ENCODE assay signal across 25 mouse cellular contexts in genomic region chr3:139048701-139049622, GRCm38 (mm10). TPM values are rescaled to one million over a fixed set of nuclear protein-coding genes. Genes with fewer than 3 reads are reported as not detected.
DNase-seq lines count a peak whose midpoint lies in the region; ATAC-seq lines count a peak whose summit lies in the region.
"Had no signal": no experiment of that assay in that cellular context is flagged by ENCODE, and none has a peak within 500 bp of the region (broad histone marks: within the 10 kb centered on the region; RNA-seq: fewer than 3 reads in every experiment).

No protein-coding gene starts in this region.

- peaks cover 13% of the 10 kb centered on the region for H3K4me1 ChIP-seq in liver, embryonic 12.5 days
- H3K4me1 ChIP-seq: embryonic facial prominence, embryonic 13.5 days; forebrain, embryonic 12.5 days; heart, embryonic 15.5 days; hindbrain, embryonic 10.5 days had no signal

- H3K36me3 ChIP-seq in liver, embryonic 12.5 days = peaks cover 19% of the 10 kb centered on the region

- 74% methylated on average over 12 of the region's 12 CpGs for WGBS in liver, embryonic 12.5 days (ENCODE audit: insufficient replicate concordance)

- H3K9ac ChIP-seq in liver, embryonic 12.5 days = no peak overlapping the region
- H3K9ac ChIP-seq: embryonic facial prominence, embryonic 13.5 days; forebrain, embryonic 12.5 days; heart, embryonic 15.5 days; hindbrain, embryonic 14.5 days had no signal

- peak; percentile 72; the same call in 1 of the 2 replicates for ATAC-seq in frontal cortex, adult (ENCODE audit: low TSS enrichment)
- peak; percentile 41 for ATAC-seq in activated CD4-positive, CD25-positive, alpha-beta regulatory T cell, adult 4 months
- peak; percentile 68 to 79 for ATAC-seq in hematopoietic stem cell, adult 5-6 weeks (replicated peaks in 1 of 2; ENCODE audit: insufficient read depth in 1 of 2, low FRiP score in 2 of 2, low TSS enrichment in 1 of 2, low read depth in 1 of 2, poor library complexity in 2 of 2, severe bottlenecking in 2 of 2)
- ATAC-seq in megakaryocyte progenitor cell, adult 5-6 weeks (replicated peaks; ENCODE audit: poor library complexity) = peak; percentile 20; the same call in 1 of the 2 replicates
- no peak for ATAC-seq in liver, embryonic 12.5 days
- ATAC-seq: forebrain, embryonic 16.5 days; Patski had no signal

- H3K4me3 ChIP-seq in liver, embryonic 12.5 days = no peak overlapping the region
- H3K4me3 ChIP-seq: embryonic facial prominence, embryonic 13.5 days; forebrain, embryonic 12.5 days; gastrocnemius, adult 2 months; heart, embryonic 15.5 days; hindbrain, embryonic 10.5 days had no signal

- H3K27ac ChIP-seq in liver, embryonic 12.5 days = no peak overlapping the region
- H3K27ac ChIP-seq: embryonic facial prominence, embryonic 13.5 days; forebrain, embryonic 12.5 days; gastrocnemius, adult 2 months; heart, embryonic 15.5 days; hindbrain, embryonic 10.5 days; hindbrain, embryonic 14.5 days had no signal

- no peaks in the 10 kb centered on the region for H3K9me3 ChIP-seq in liver, embryonic 12.5 days (replicated peaks)
- H3K9me3 ChIP-seq: embryonic facial prominence, embryonic 13.5 days; forebrain, embryonic 12.5 days; heart, embryonic 15.5 days; hindbrain, embryonic 10.5 days had no signal

- no peaks in the 10 kb centered on the region for H3K27me3 ChIP-seq in liver, embryonic 12.5 days (replicated peaks)
- H3K27me3 ChIP-seq: CH12.LX; embryonic facial prominence, embryonic 13.5 days; forebrain, embryonic 12.5 days; heart, embryonic 15.5 days; Patski had no signal

- H3K4me2 ChIP-seq in liver, embryonic 12.5 days = no peak overlapping the region
- H3K4me2 ChIP-seq: embryonic facial prominence, embryonic 13.5 days; forebrain, embryonic 12.5 days; heart, embryonic 11.5 days; heart, embryonic 15.5 days; hindbrain, embryonic 14.5 days had no signal

- DNase-seq in frontal cortex, postnatal 36 days (ENCODE audit: low spot score in 2 of 2) = no peak
- DNase-seq in ovary, postnatal 10 days (ENCODE audit: low spot score) = no peak
- no peak for DNase-seq in T-cell, adult 2 months (ENCODE audit: low spot score)
- DNase-seq: adrenal gland, postnatal 10 days; cerebellum, adult 18-20 months; cerebellum, adult 9-11 months; cerebellum, postnatal 36 days; gastrocnemius, adult 2 months; gastrocnemius, postnatal 25 days; heart, adult 11 months; heart, postnatal 14 days had no signal

RNA-seq across cellular contexts. Expression of gene Rap1gds1, which starts 26.0 kb away (rescaled TPM):
- 10 to 100 TPM; 72.4 to 73.6 TPM for polyA plus RNA-seq in activated CD4-positive, CD25-positive, alpha-beta regulatory T cell, adult 4 months (2017; shearing (Covaris generic))
- 35.1 and 43.2 TPM in 2 replicates for total RNA-seq in hematopoietic stem cell, adult 5-6 weeks (2017)
- total RNA-seq in megakaryocyte progenitor cell, adult 5-6 weeks (2015) = 51.6 and 57.5 TPM in 2 replicates
- 19.2 and 27.8 TPM in 2 replicates for total RNA-seq in megakaryocyte progenitor cell, adult 5-6 weeks (2017)
- polyA plus RNA-seq in liver, embryonic 12.5 days (2016; fragmentation: Nextera tagmentation; extraction: Ambion mirVana) = 31.1 and 31.4 TPM in 2 replicates
